Mouse (Mus musculus): ENCODE results near the gene Trpm5.

DNA sequence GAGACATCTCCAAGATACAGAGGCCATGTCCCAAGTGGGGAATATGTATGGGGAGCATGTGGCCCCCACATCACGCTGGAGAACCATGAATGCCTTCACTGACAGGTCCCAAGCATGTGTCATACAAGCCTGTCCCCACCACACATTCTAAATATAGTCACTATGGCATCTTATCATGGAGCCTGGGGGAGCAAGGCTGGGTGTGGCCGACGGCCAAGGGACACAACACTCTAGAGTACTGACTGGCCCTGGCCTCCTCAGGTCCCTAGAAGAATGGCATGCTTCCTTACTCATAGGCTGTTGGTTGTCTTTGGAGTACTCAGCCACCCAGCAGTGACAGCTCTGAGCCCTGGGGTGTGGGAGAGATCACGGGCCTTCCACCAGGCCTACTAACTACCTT is 45.5 kb upstream of the Trpm5 start:
- TF ChIP-seq EP300 (IDR thresholded peaks at IDR 0.05; ENCODE audit: low read depth) (no peak), CTCF (IDR thresholded peaks at IDR 0.05; ENCODE audit: low read depth) (no peak)

Measured in liver, postnatal 0 days (tissue).